Mouse (Mus musculus): ENCODE results near the gene Lamtor2. TPM values are rescaled to one million over a fixed set of nuclear protein-coding genes. Genes with fewer than 3 reads are reported as not detected.

The Lamtor2 gene
- polyA plus RNA-seq, 1 experiment from 2014 or later, result 183 TPM

DNA sequence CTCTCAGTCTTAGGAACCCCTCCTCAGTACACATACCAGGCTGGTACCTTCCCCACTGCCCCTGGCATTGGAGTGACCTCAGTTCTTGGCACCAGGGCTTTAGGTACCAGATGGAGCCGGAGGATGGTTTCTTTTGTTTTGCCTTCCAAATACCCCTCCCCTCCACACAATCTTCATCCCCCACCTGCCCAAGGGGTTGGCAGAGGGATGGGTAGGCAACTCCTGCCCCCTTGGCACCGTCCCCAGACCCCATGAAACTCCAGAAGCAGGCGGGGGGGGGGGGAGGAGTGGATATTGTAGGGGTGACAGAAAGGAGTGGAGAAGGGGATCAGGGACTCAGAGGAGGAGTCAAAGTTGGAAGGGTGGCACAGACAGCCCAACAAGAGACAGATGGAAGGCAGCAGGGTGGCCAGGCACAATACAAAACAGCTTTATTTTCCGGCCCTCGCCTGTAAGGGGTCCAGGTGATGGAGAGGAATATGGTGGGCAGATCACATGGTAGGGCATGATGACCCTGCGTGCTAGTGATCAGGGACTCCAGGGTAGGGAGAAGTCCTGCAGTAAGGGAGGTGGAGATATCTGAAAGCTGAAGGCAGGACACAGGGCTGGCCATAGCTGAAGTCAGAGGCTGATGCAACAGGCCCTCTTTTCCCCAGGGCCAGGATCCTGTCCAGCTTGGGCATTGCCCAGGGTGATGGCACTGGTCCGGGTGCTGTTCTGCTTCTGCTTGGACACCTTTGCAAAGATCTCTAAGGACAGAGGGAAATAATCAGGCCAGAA lies 11.1 kb downstream of the Lamtor2 start:
- peak overlapping the region; percentile 12; the same call in 1 of the 2 replicates for H3K27ac ChIP-seq (replicated peaks)
- no peak overlapping the region for H3K9ac ChIP-seq
- H3K4me1 ChIP-seq, result peaks cover 53% of the 10 kb centered on the region
- H3K36me3 ChIP-seq, result peaks cover 36% of the 10 kb centered on the region
- H3K4me3 ChIP-seq (replicated peaks), result no peak overlapping the region
- H3K9me3 ChIP-seq (replicated peaks), result no peaks in the 10 kb centered on the region
- no peak overlapping the region for H3K4me2 ChIP-seq (replicated peaks)
- no peaks in the 10 kb centered on the region for H3K27me3 ChIP-seq
- WGBS, result 57% methylated on average over 7 of the region's 7 CpGs
- ATAC-seq (ENCODE audit: insufficient number of reproducible peaks, low FRiP score, low TSS enrichment, low read depth), result no peak

DNA sequence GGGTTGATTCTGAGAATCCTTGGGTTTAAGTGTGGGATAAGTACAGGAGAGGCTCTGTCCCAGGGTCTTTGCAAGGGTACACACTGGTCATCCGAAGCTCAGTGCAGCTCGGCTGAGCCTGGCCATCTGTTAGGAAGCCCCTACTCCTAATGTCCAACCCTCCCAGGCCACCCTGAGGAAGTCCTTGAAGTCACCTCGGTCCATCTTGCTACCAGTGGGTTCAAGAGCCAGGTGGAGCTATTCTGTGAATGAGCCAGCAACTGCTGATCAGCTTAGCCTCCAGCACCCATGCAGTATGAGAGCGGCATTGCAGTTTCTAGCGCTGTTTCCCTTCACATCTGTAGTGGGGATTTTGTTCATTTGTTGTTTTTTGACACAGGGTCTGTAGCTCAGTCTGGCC lies 12.8 kb downstream of the Lamtor2 start:
- Histone ChIP-seq H3K27ac (replicated peaks) (peak overlapping the region; percentile 65), H3K4me2 (replicated peaks) (no peak overlapping the region), H3K9me3 (replicated peaks) (no peaks in the 10 kb centered on the region), H3K4me1 (peaks cover 65% of the 10 kb centered on the region), H3K4me3 (replicated peaks) (no peak overlapping the region), H3K27me3 (no peaks in the 10 kb centered on the region), H3K9ac (no peak overlapping the region), H3K36me3 (peaks cover 45% of the 10 kb centered on the region)
- ATAC-seq (ENCODE audit: insufficient number of reproducible peaks, low FRiP score, low TSS enrichment, low read depth), result no peak
- WGBS, result 55% methylated on average over 5 of the region's 5 CpGs

DNA sequence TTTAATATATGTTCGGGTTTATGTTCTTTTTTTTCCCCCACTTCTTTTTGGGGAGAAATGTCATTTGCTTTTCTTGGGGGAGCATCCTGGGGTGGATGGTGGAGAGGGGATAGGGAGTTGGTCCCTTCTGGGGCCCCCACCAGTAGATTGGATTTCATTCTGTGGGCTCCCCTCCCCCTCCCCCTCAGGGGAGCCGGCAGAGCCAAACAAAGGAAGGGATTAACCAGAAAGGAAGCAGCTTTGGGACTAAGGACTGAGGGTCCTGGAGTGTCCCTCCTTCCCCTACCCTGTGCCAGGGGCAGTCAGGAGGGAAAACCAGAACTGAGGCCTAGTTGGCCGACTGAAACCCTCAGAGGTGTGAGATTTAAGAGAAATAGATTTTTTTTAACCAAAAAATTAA lies 13.5 kb downstream of the Lamtor2 start:
- 9% methylated on average over 3 of the region's 3 CpGs for WGBS
- Histone ChIP-seq H3K4me1 (peaks cover 69% of the 10 kb centered on the region), H3K27me3 (no peaks in the 10 kb centered on the region), H3K4me2 (replicated peaks) (no peak overlapping the region), H3K36me3 (peaks cover 45% of the 10 kb centered on the region), H3K9ac (no peak overlapping the region), H3K4me3 (replicated peaks) (no peak overlapping the region), H3K27ac (replicated peaks) (peak overlapping the region; percentile 44), H3K9me3 (replicated peaks) (no peaks in the 10 kb centered on the region)
- ATAC-seq (ENCODE audit: insufficient number of reproducible peaks, low FRiP score, low TSS enrichment, low read depth), result no peak

DNA sequence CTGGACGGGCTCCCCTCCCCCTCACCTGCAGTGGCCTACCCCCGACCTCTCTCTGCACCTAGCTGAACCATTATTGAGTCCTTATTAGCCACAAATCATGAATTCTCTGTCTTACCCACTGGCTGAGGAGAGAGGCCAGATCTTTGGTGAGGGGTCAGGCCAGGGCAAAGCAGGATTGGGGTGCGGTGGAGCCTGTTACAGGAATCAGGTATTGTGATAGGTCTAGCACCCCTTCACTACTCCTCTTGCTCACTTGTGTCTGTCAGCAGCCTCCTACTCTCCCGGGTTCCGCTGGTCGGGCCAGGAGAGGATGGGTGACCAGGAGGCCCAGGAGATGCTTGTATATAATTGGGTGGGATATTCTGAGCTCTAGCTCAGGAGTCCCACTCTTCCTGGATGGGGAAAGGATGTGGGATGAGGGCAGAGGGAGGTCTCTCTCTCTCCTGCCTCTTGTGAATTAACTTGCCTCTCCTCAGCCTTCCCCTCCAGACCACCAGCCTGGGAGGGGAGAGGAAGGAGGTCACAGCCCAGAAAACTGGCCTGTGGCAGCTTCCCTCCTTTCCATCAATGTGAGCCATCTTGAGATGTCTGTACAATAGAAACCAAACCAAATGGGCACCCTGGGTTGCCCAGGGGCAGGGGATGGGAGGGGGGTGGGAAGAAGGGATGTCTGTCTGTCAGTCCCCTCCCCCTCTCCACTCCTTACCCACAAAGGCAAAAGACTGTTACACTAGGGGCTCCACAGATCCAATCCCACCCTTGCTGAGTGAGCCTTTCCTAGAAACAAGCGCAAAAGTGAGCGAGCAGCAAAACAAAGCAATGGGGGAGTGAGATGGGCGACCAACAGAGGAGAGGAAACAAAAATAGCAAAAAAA lies 14.4 kb downstream of the Lamtor2 start:
- no peaks in the 10 kb centered on the region for H3K27me3 ChIP-seq
- H3K4me2 ChIP-seq (replicated peaks), result no peak overlapping the region
- H3K36me3 ChIP-seq, result peaks cover 45% of the 10 kb centered on the region
- WGBS, result 35% methylated on average over 9 of the region's 9 CpGs
- no peak for ATAC-seq (ENCODE audit: insufficient number of reproducible peaks, low FRiP score, low TSS enrichment, low read depth)
- no peaks in the 10 kb centered on the region for H3K9me3 ChIP-seq (replicated peaks)
- H3K4me3 ChIP-seq (replicated peaks), result no peak overlapping the region
- no peak overlapping the region for H3K9ac ChIP-seq
- H3K4me1 ChIP-seq, result peaks cover 78% of the 10 kb centered on the region
- peak overlapping the region; percentile 39; the same call in 1 of the 2 replicates for H3K27ac ChIP-seq (replicated peaks)

DNA sequence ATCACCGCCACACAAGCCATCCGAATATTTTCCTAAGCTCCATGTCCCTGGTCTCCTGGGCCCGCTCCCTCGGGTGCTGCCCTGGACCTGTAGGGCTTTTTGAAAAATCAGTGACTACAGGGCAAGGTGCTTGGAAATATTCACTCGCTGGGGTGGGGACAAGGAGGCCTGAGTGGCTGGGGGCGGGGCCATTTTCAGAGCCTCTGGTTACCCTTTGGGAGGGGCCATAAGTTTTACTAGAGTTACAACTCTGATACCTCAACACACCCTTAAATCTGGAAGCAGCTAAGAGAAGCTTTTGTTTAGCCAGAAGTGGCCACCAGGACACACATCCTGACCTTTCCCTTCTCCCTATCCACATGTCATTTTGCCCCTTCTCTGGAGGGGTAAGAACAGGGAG lies 15.7 kb downstream of the Lamtor2 start:
- H3K9ac ChIP-seq, result 0 out of 2 replicates have a peak overlapping the region, but pooled peaks have one; percentile 4
- peak overlapping the region; percentile 73 for H3K4me2 ChIP-seq (replicated peaks)

DNA sequence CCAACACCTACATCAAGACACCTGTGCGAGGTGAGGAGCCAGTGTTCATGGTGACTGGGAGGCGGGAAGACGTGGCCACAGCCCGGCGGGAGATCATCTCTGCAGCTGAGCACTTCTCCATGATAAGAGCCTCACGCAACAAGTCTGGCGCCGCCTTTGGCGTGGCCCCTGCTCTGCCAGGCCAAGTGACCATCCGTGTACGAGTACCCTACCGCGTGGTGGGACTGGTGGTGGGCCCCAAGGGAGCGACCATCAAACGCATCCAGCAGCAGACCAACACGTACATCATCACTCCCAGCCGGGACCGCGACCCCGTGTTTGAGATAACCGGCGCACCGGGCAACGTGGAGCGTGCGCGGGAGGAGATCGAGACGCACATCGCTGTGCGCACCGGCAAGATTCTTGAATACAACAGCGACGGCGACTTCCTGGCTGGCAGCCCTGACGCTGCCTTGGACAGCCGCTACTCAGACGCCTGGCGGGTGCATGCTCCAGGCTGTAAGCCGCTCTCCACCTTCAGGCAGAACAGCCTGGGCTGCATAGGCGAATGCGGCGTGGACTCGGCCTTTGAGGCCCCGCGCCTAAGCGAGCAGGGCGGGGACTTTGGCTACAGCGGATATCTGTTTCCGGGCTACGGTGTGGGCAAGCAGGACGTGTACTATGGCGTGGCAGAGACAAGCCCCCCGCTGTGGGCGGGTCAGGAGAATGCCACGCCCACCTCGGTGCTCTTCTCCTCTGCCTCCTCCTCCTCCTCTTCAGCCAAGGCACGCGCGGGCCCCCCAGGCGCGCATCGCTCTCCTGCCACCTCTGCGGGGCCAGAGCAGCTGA lies 16.6 kb downstream of the Lamtor2 start:
- Histone ChIP-seq H3K9ac (peak overlapping the region; percentile 26; the same call in 1 of the 2 replicates), H3K4me1 (peaks cover 72% of the 10 kb centered on the region), H3K27me3 (no peaks in the 10 kb centered on the region), H3K9me3 (replicated peaks) (no peaks in the 10 kb centered on the region), H3K4me2 (replicated peaks) (peak overlapping the region; percentile 73), H3K27ac (replicated peaks) (peak overlapping the region; percentile 55), H3K4me3 (replicated peaks) (peak overlapping the region; percentile 86), H3K36me3 (peaks cover 42% of the 10 kb centered on the region)
- 5% methylated on average over 63 of the region's 64 CpGs for WGBS
- ATAC-seq (ENCODE audit: insufficient number of reproducible peaks, low FRiP score, low TSS enrichment, low read depth), result 0 out of 2 replicates have a peak, but pooled peaks have one; percentile 1

More for the DNA sequence above, 15.7 kb downstream of the Lamtor2 start:
- whole genome bisulfite sequencing, result 55% methylated on average over 6 of the region's 6 CpGs
- peak overlapping the region; percentile 55 for H3K27ac ChIP-seq (replicated peaks)
- H3K27me3 ChIP-seq, result no peaks in the 10 kb centered on the region
- no peak for ATAC-seq (ENCODE audit: insufficient number of reproducible peaks, low FRiP score, low TSS enrichment, low read depth)
- peak overlapping the region; percentile 86 for H3K4me3 ChIP-seq (replicated peaks)
- H3K36me3 ChIP-seq, result peaks cover 42% of the 10 kb centered on the region
- peaks cover 80% of the 10 kb centered on the region for H3K4me1 ChIP-seq
- H3K9me3 ChIP-seq (replicated peaks), result no peaks in the 10 kb centered on the region

DNA sequence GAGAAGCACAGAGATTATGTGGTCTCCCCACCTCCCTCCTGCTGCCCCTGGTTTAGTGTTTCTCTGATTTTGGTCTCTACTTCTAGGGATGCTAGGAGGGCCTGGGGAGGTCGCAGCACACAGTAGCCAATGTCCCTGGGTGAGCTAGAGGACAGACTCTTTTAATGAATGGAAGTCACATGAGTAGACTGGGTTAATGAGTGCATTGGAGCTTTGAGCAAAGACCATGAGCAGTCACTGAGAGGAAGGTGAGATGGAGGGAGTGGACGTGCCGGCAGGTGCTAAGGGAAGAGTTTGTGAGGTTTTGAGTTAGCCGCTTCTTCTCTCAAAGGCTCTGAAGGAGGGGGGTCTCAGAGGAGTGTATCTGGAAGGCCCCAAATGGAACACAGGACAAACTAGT lies 17.3 kb downstream of the Lamtor2 start:
- peak overlapping the region; percentile 73 for H3K4me2 ChIP-seq (replicated peaks)
- 30% methylated on average over 4 of the region's 4 CpGs for WGBS
- H3K36me3 ChIP-seq, result peaks cover 38% of the 10 kb centered on the region
- 0 out of 2 replicates have a peak overlapping the region, but pooled peaks have one; percentile 4 for H3K9ac ChIP-seq
- H3K27ac ChIP-seq (replicated peaks), result 0 out of 2 replicates have a peak overlapping the region, but pooled peaks have one; percentile 99
- ATAC-seq (ENCODE audit: insufficient number of reproducible peaks, low FRiP score, low TSS enrichment, low read depth), result no peak
- H3K4me1 ChIP-seq, result peaks cover 69% of the 10 kb centered on the region
- no peaks in the 10 kb centered on the region for H3K27me3 ChIP-seq
- no peaks in the 10 kb centered on the region for H3K9me3 ChIP-seq (replicated peaks)
- H3K4me3 ChIP-seq (replicated peaks), result peak overlapping the region; percentile 86

DNA sequence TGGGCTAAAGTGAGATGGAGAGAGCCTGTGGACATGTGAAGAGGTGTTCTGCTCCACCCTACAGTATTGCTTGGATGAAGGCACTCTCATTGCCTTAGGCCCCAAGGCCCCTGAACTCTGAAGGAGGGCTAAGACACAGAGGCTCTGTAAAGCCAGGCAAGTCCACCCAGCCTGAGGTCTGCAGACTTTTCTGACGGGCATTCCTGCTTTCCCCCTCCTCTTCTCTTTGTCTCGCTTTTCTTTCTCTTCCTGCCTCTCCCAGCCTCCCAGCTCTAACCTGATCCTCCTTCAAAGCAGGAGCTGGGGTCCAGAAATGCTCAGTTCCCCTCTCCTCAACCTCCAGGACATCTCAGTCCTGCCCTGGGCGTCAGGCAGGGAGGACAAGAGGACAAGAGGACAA lies 17.9 kb downstream of the Lamtor2 start:
- H3K27ac ChIP-seq (replicated peaks), result 0 out of 2 replicates have a peak overlapping the region, but pooled peaks have one; percentile 99

DNA sequence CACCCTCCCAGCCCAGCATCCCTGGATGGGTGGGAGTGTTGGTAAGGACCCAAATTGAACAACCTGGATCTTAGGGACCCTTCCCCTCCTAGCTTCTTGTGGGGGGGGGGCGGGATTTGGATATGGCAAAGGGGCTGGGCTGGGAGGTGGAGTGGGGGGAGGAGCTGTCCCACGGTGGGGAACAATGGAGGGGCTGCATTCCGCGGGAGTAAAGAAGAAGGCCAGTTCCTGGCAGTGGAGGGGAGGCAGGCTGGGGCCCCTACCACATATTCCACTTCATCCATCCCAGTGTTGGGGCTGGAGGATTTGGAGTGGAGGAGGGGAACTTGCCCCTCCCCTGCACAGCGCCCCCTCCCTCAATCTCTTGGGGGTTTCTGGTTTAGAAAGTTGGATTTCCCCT lies 19.2 kb downstream of the Lamtor2 start:
- no peaks in the 10 kb centered on the region for H3K27me3 ChIP-seq
- peak overlapping the region; percentile 93 for H3K9ac ChIP-seq
- H3K9me3 ChIP-seq (replicated peaks), result no peaks in the 10 kb centered on the region
- no peak for ATAC-seq (ENCODE audit: insufficient number of reproducible peaks, low FRiP score, low TSS enrichment, low read depth)
- H3K4me2 ChIP-seq (replicated peaks), result peak overlapping the region; percentile 73
- peaks cover 74% of the 10 kb centered on the region for H3K4me1 ChIP-seq
- peak overlapping the region; percentile 99 for H3K27ac ChIP-seq (replicated peaks)
- H3K36me3 ChIP-seq, result peaks cover 28% of the 10 kb centered on the region
- WGBS, result 0% methylated on average over 4 of the region's 5 CpGs
- H3K4me3 ChIP-seq (replicated peaks), result peak overlapping the region; percentile 86

More for the DNA sequence above, 17.9 kb downstream of the Lamtor2 start:
- Histone ChIP-seq H3K4me1 (peaks cover 69% of the 10 kb centered on the region), H3K27me3 (no peaks in the 10 kb centered on the region), H3K9me3 (replicated peaks) (no peaks in the 10 kb centered on the region), H3K4me3 (replicated peaks) (peak overlapping the region; percentile 86), H3K9ac (0 out of 2 replicates have a peak overlapping the region, but pooled peaks have one; percentile 93), H3K36me3 (peaks cover 32% of the 10 kb centered on the region), H3K4me2 (replicated peaks) (peak overlapping the region; percentile 73)
- WGBS, result 13% methylated on average over 3 of the region's 3 CpGs
- no peak for ATAC-seq (ENCODE audit: insufficient number of reproducible peaks, low FRiP score, low TSS enrichment, low read depth)

DNA sequence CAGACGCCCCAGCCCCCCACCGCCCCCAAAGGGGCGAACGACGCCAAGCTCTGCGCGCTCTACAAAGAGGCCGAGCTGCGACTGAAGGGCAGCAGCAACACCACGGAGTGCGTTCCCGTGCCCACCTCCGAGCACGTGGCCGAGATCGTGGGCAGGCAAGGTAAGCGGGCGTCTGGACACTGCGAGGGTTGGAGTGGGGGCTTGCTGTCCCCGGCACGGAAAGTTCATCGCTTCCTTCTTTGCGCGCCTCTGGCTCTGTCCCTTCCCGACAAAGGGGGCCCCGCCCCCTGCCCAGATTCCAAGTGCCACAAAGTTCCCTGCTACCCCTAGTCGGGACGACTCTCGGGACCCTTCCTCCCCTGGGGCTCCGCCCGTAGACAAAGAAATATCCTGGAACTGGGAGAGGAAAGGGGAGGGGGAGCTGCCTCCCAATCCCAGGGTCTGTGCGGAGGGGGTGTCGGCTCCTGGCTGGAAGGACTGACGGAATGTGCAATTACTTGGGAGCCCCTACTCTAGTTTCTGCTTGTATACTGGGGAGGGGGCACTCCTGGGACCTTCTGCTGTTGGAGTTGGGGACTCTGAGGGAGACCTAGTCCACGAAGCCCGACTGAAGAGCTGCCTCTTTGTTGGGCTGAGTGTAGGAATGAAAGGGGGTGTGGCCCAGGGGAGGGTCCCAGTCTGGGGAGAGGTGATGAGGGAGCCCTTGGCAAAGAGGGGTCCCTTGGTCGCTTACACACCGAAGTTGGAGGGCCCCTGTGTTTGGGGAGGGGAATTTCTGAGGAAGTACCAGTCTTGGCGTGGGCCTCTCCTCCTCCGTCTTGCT lies 20.0 kb downstream of the Lamtor2 start:
- Histone ChIP-seq H3K9me3 (replicated peaks) (no peaks in the 10 kb centered on the region), H3K36me3 (peaks cover 20% of the 10 kb centered on the region), H3K4me3 (replicated peaks) (peak overlapping the region; percentile 86), H3K9ac (peak overlapping the region; percentile 93), H3K27ac (replicated peaks) (peak overlapping the region; percentile 99), H3K4me1 (peaks cover 73% of the 10 kb centered on the region), H3K27me3 (no peaks in the 10 kb centered on the region), H3K4me2 (replicated peaks) (peak overlapping the region; percentile 73)
- under 1% methylated on average over 40 of the region's 40 CpGs for WGBS
- peak; percentile 9 for ATAC-seq (ENCODE audit: insufficient number of reproducible peaks, low FRiP score, low TSS enrichment, low read depth)
